Mouse (Mus musculus): ENCODE data around the gene Nutf2. TPM values are rescaled to one million over a fixed set of nuclear protein-coding genes. Genes with fewer than 3 reads are reported as not detected.

Gene Nutf2
- polyA plus RNA-seq (2015; fragmentation: Nextera tagmentation; extraction: Ambion mirVana): 67.6 and 71.9 TPM in 2 replicates

- ATAC-seq: peak; percentile 95
- peak; percentile 94 for DNase-seq
- Histone ChIP-seq H3K4me1 (ENCODE audit: insufficient read depth) (peaks cover 56% of the 10 kb centered on the region), H3K4me3 (ENCODE audit: low read depth, low read length) (peak within 1 kb of the TSS; percentile 89), H3K4me2 (ENCODE audit: low read depth, low read length) (peak within 1 kb of the TSS; percentile 100), H3K9me3 (ENCODE audit: low read length) (no peaks in the 10 kb centered on the region), H3K9ac (replicated peaks) (peak within 1 kb of the TSS; percentile 96), H3K27ac (ENCODE audit: low read depth) (peak within 1 kb of the TSS; percentile 95), H3K36me3 (replicated peaks; ENCODE audit: insufficient read depth, low read length) (no peaks in the 10 kb centered on the region; the same call in 1 of the 2 replicates), H3K27me3 (ENCODE audit: insufficient read depth, low read length) (no peaks in the 10 kb centered on the region)
- TF ChIP-seq CTCF (IDR thresholded peaks at IDR 0.05; ENCODE audit: low read depth) (no peak), EP300 (IDR thresholded peaks at IDR 0.05; ENCODE audit: low read depth) (no peak; the same call in 1 of the 2 replicates)
- WGBS (ENCODE audit: insufficient replicate concordance): under 1% methylated on average over 41 of the region's 59 CpGs
Observed at GRCm38 (mm10) chr8:105860143-105860981, at the start of gene Nutf2. Gene Nutf2 (plus strand): TSS chr8:105860580.

GRCm38 (mm10) chr8:105811061-105811460 is 49.3 kb upstream of the Nutf2 start:
- peak; percentile 43 for ATAC-seq
- H3K4me3 ChIP-seq (ENCODE audit: low read depth, low read length): no peak overlapping the region
- peaks cover 59% of the 10 kb centered on the region for H3K36me3 ChIP-seq (replicated peaks; ENCODE audit: insufficient read depth, low read length)
- H3K4me2 ChIP-seq (ENCODE audit: low read depth, low read length): peak overlapping the region; percentile 48
- TF ChIP-seq EP300 (IDR thresholded peaks at IDR 0.05; ENCODE audit: low read depth): no peak
- TF ChIP-seq CTCF (IDR thresholded peaks at IDR 0.05; ENCODE audit: low read depth): no peak
- H3K9me3 ChIP-seq (ENCODE audit: low read length): no peaks in the 10 kb centered on the region
- no peaks in the 10 kb centered on the region for H3K27me3 ChIP-seq (ENCODE audit: insufficient read depth, low read length)
- no peak overlapping the region for H3K9ac ChIP-seq (replicated peaks)
- DNase-seq: no peak
- peak overlapping the region; percentile 71 for H3K27ac ChIP-seq (ENCODE audit: low read depth)
- 63% methylated on average over 10 of the region's 10 CpGs for WGBS (ENCODE audit: insufficient replicate concordance)
- peaks cover 70% of the 10 kb centered on the region for H3K4me1 ChIP-seq (ENCODE audit: insufficient read depth)

- DNase-seq (no peak), ATAC-seq (no peak)
- Histone ChIP-seq H3K4me3 (ENCODE audit: low read depth, low read length) (no peak overlapping the region), H3K36me3 (replicated peaks; ENCODE audit: insufficient read depth, low read length) (peaks cover 60% of the 10 kb centered on the region), H3K27ac (ENCODE audit: low read depth) (0 out of 2 replicates have a peak overlapping the region, but pooled peaks have one; percentile 71), H3K4me1 (ENCODE audit: insufficient read depth) (peaks cover 69% of the 10 kb centered on the region), H3K27me3 (ENCODE audit: insufficient read depth, low read length) (no peaks in the 10 kb centered on the region), H3K9me3 (ENCODE audit: low read length) (no peaks in the 10 kb centered on the region), H3K4me2 (ENCODE audit: low read depth, low read length) (peak overlapping the region; percentile 48), H3K9ac (replicated peaks) (no peak overlapping the region)
- WGBS (ENCODE audit: insufficient replicate concordance): 58% methylated on average over 3 of the region's 3 CpGs
- TF ChIP-seq EP300 (IDR thresholded peaks at IDR 0.05; ENCODE audit: low read depth) (no peak), CTCF (IDR thresholded peaks at IDR 0.05; ENCODE audit: low read depth) (no peak)
Observed at GRCm38 (mm10) chr8:105811543-105811942, 48.8 kb upstream of the Nutf2 start.

GRCm38 (mm10) chr8:105812511-105812910 is 47.9 kb upstream of the Nutf2 start:
- TF ChIP-seq CTCF (IDR thresholded peaks at IDR 0.05; ENCODE audit: low read depth): no peak
- TF ChIP-seq EP300 (IDR thresholded peaks at IDR 0.05; ENCODE audit: low read depth): no peak
- Histone ChIP-seq H3K4me2 (ENCODE audit: low read depth, low read length) (peak overlapping the region; percentile 48), H3K27ac (ENCODE audit: low read depth) (peak overlapping the region; percentile 51; the same call in 1 of the 2 replicates), H3K9ac (replicated peaks) (no peak overlapping the region), H3K36me3 (replicated peaks; ENCODE audit: insufficient read depth, low read length) (peaks cover 55% of the 10 kb centered on the region), H3K4me3 (ENCODE audit: low read depth, low read length) (no peak overlapping the region), H3K4me1 (ENCODE audit: insufficient read depth) (peaks cover 66% of the 10 kb centered on the region), H3K27me3 (ENCODE audit: insufficient read depth, low read length) (no peaks in the 10 kb centered on the region), H3K9me3 (ENCODE audit: low read length) (no peaks in the 10 kb centered on the region)
- DNase-seq (no peak), ATAC-seq (no peak)
- WGBS (ENCODE audit: insufficient replicate concordance): 82% methylated on average over 5 of the region's 5 CpGs

GRCm38 (mm10) chr8:105813241-105813640 is 47.1 kb upstream of the Nutf2 start:
- no peaks in the 10 kb centered on the region for H3K9me3 ChIP-seq (ENCODE audit: low read length)
- H3K4me1 ChIP-seq (ENCODE audit: insufficient read depth): peaks cover 62% of the 10 kb centered on the region
- ATAC-seq (peak; percentile 26; the same call in 1 of the 2 replicates), DNase-seq (no peak)
- TF ChIP-seq EP300 (IDR thresholded peaks at IDR 0.05; ENCODE audit: low read depth) (no peak), CTCF (IDR thresholded peaks at IDR 0.05; ENCODE audit: low read depth) (no peak)
- H3K27ac ChIP-seq (ENCODE audit: low read depth): peak overlapping the region; percentile 51; the same call in 1 of the 2 replicates
- 89% methylated on average over 6 of the region's 6 CpGs for WGBS (ENCODE audit: insufficient replicate concordance)
- H3K4me3 ChIP-seq (ENCODE audit: low read depth, low read length): no peak overlapping the region
- H3K4me2 ChIP-seq (ENCODE audit: low read depth, low read length): peak overlapping the region; percentile 48
- H3K9ac ChIP-seq (replicated peaks): no peak overlapping the region
- no peaks in the 10 kb centered on the region for H3K27me3 ChIP-seq (ENCODE audit: insufficient read depth, low read length)
- H3K36me3 ChIP-seq (replicated peaks; ENCODE audit: insufficient read depth, low read length): peaks cover 56% of the 10 kb centered on the region

GRCm38 (mm10) chr8:105819659-105820058 is 40.7 kb upstream of the Nutf2 start:
- WGBS (ENCODE audit: insufficient replicate concordance): 75% methylated on average over 3 of the region's 3 CpGs

More at GRCm38 (mm10) chr8:105819659-105820058, 40.7 kb upstream of the Nutf2 start:
- DNase-seq: no peak
- TF ChIP-seq CTCF (IDR thresholded peaks at IDR 0.05; ENCODE audit: low read depth) (no peak), EP300 (IDR thresholded peaks at IDR 0.05; ENCODE audit: low read depth) (0 out of 2 replicates have a peak, but pooled peaks have one; percentile 30)
- H3K9me3 ChIP-seq (ENCODE audit: low read length): no peaks in the 10 kb centered on the region
- peak overlapping the region; percentile 60 for H3K9ac ChIP-seq (replicated peaks)
- peak overlapping the region; percentile 18; the same call in 1 of the 2 replicates for H3K4me3 ChIP-seq (ENCODE audit: low read depth, low read length)
- peak overlapping the region; percentile 97 for H3K27ac ChIP-seq (ENCODE audit: low read depth)
- H3K27me3 ChIP-seq (ENCODE audit: insufficient read depth, low read length): no peaks in the 10 kb centered on the region
- H3K36me3 ChIP-seq (replicated peaks; ENCODE audit: insufficient read depth, low read length): peaks cover 62% of the 10 kb centered on the region
- peak overlapping the region; percentile 42 for H3K4me2 ChIP-seq (ENCODE audit: low read depth, low read length)
- H3K4me1 ChIP-seq (ENCODE audit: insufficient read depth): peaks cover 39% of the 10 kb centered on the region
- no peak for ATAC-seq
